Mouse (Mus musculus) urinary bladder, postnatal 14 days (tissue): ENCODE measurements around the gene Naa50.

Experiments
- DNase-seq: peaks from one replicate; pipeline ENCODE4 v3.0.0; 2021; ENCODE audit warnings: low spot score

Naa50 gene

DNA sequence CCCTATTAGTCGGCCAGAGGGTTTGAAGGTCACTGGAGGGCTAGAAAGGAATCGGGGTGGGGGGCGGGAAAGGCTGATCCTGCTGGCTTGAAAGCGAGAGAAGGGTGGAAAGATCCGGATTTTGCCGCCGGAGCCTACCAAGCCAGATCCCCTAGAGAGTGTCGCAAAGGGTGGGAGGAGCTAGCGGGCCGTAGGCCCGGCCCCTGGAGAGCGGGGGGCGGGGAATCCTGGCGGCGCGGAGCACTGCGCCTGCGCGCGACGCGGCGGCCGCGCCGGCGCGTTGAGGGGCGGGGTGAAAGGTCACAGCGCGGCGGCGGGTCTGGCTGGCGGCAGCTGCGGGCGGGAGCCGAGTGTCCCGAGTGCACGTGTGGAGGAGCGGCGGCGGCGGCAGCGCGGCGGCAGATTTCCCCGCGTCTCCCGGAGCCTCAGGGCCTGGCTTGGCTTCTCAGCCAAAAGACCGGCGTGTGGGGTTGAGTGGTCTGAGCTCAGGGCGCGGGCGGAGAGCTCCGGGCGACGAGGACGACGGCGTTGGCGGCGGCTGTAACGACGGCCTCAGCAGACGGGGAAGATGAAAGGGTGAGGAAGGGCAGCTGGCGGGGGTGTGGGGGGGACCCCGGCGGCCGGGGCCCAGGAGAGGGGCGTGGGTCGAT, at the start of gene Naa50, which contains the start of gene Atp6v1a:
Gene Naa50, plus strand, starts transcription at position 295 of the 650 bp plus-strand sequence.
Gene Atp6v1a, minus strand, starts transcription at position 170 of the 650 bp plus-strand sequence.
- DNase-seq = peak; percentile 91

- DNase-seq = no peak
Observed at GRCm38 (mm10) chr16:44099377-44099776, 40.3 kb upstream of the Naa50 start.

- DNase-seq = peak; percentile 44
Observed at GRCm38 (mm10) chr16:44101181-44101710, 38.4 kb upstream of the Naa50 start.

DNA sequence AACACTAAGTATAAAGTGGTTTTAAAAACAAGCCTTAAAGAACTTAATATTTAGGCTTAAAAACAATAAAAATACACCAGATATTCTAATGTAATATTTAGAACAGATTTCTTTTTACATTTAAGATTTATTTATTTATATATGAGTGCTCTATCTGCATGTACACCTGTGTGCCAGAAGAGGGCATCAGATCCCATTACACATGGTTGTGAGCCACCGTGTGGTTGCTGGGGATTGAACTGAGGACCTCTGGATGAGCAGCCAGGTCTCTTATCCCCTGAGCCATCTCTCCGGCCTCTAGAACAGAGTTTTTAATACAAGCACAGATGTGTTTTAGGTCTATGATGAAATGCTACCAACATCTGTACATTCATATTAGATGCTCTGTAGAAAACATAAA, 36.7 kb upstream of the Naa50 start:
- DNase-seq = no peak

DNA sequence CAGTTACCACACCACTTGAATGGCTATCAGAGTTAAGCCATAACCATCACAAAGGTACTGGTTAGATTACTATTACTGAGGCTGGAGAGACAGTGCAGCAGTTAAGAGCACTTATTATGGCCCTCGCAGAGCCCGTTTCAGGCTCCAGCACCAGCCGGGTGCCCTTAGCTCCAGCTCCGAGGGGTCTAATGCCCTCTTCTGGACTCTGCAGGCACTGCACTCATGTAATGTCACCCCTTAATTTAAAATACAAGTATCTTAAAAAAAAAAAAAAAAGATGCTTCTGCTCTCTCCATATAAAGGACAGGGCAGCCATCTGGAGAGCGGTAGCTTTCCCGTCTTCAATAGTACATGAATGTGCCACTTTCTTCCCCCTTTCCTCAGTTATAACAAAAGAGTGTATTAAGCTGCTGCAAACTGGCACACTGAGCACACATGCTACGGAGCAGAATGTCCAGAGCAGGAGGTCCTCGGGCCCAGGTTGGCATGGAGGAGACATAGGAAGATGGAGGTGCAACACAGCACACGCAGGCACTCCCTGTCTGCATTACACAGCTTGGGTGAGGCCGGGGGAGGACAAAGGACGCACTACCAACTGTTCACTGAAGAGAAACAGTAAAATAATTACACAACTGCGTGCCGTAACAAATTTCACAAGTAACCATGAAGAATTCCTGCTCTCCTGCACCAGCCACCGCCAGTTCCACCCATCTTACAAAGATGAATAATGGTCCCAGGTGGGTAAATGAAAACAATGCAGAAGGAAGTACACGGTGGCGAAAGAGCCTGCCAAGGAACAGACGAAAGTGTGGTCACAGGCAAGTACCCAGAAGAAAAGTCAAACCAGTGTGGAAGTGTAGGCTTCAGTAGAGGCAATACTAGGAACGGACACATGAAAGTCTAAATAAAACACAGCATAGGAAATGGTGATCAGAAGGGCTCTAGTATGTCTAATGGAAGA, 35.5 kb upstream of the Naa50 start:
- DNase-seq = no peak

- DNase-seq = no peak
Observed at GRCm38 (mm10) chr16:44105211-44105610, 34.4 kb upstream of the Naa50 start.

DNA sequence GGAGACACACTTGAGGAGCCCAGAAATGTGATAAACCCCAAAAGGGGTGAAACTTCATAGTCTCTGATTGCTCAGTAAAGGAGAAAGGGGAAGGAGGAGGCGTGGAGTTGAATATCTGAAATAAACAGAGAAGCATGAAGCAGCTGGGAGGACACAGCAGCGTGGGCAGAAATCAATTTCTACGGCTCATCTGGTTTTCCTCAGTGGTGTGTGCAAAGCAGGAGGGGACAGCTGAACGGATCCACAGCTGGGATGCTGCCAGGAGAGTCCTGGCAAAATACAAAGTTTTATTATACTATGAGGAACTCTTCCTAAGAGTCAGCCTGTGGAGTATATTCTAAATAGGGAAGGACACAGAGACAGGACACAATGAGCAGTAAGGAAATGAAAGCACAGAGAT, 30.6 kb upstream of the Naa50 start:
- peak; percentile 18 for DNase-seq

GRCm38 (mm10) chr16:44119753-44120501, 19.7 kb upstream of the Naa50 start:
- no peak for DNase-seq

DNA sequence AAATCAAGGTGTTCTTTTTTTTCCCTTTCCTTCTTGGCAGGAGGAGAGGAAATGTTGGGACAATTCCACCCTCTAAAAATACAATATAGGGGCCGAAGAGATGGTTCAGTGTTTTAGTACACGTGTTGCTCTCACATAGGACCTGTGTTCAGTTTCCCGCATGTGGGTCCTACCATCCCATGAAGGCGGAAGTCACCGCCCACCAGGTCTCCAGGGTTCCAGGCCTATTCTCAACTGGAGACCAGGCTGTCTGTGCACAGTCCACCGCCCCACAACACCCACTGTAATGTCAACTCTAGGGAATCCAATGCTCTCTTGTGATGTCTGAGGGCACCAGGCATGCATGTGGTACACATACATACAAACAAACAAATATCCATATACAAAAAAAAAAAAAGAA, 17.5 kb upstream of the Naa50 start:
- no peak for DNase-seq

DNA sequence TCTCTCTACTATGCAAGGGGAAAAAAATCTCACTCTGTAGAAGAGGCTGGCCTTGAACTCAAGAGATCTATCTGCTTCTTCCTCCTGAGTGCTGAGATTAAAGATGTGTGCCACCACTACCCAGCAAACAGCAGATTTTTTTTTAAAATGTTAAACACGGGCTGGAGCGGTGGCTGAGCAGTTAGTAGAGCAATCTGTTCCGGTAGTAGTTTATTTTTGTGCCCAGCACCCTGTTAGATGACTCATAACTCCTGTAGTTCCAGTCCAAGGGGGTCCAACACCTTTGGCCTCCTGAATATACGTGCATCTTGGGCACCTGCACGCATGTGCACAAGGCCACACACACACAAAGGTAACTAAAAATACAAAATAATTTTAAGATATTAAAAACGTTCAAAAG, 17.1 kb upstream of the Naa50 start:
- no peak for DNase-seq

GRCm38 (mm10) chr16:44122982-44123725, 16.5 kb upstream of the Naa50 start:
- peak; percentile 18 for DNase-seq

- no peak for DNase-seq
Observed at GRCm38 (mm10) chr16:44123786-44124185, 15.8 kb upstream of the Naa50 start.

- no peak for DNase-seq
Observed at GRCm38 (mm10) chr16:44124713-44125112, 14.9 kb upstream of the Naa50 start.

GRCm38 (mm10) chr16:44125436-44125835, 14.2 kb upstream of the Naa50 start:
- no peak for DNase-seq

- no peak for DNase-seq
Observed at GRCm38 (mm10) chr16:44126437-44126836, 13.2 kb upstream of the Naa50 start.

DNA sequence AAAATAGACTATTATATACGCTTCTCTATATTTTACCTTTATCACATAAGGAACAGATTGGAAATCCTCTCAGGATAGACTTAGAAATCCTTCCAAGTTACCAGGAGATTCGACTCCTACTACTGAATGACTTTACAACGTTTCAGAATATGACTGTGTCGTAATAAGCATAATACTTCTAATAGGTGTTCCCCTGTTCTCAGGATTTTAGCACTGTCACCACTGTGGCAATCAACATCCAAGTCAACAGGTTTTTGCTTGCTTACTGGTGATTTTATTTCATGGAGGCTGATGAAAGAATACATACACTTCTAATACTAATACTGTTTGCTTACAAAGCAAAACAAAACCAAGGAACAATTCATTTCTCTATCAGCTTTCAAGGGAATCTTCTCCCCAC, 7.3 kb upstream of the Naa50 start:
- no peak for DNase-seq

DNA sequence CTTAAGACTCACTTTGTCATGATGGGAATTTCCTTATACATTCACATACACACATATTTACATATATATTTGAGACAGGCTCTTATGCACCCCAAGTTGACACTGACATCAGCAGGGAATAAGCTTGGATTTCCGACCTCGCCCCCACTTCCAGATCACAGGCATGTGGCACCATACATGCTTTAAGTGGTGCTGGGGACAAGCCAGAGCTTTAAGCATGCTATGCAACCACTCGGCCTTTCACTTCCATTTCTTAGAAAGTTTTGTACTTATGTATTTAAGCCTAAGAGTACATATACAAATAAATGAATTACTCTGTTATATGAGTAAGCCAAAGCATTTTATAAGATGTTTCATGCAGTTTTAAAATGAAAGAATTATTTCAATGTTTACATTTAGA, 6.4 kb upstream of the Naa50 start:
- DNase-seq = no peak

- no peak for DNase-seq
Observed at GRCm38 (mm10) chr16:44136511-44137021, 3.1 kb upstream of the Naa50 start.

- no peak for DNase-seq
Observed at GRCm38 (mm10) chr16:44138377-44138978, 1.2 kb upstream of the Naa50 start.

DNA sequence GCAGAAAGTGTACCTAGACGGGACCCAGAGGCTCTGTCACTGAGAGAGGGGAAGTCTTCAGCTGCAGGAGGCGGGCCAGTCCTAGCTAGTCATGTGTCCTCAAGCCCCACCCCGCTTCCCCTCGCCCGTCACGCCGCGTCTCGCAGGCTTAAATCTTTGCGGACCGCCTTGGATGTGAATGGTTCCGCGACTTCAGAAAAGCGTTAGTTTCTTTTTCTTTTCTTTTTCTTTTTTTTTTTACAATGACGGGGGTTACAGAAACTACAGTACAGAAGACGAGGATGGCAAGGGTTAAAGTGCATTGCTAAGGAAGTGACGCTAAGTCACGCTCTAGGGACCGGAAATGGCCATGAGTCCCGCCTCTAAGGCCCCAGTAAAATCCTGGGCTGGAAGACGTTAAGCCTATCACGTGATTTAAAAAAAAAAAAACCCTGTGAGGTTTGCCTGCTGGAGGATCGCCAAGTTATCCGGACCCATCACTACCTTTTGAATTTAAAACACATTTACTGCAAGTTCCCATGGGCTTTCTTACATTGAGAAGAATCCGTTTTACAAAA, 573 bp upstream of the Naa50 start:
- peak; percentile 88 for DNase-seq
